Mouse (Mus musculus): Measurements from ENCODE around the gene Sort1.

The Sort1 gene

GRCm38 (mm10) chr3:108295379-108296219 lies 11.7 kb downstream of the Sort1 start:
- no peak for DNase-seq (ENCODE audit: low spot score in 2 of 2)

DNA sequence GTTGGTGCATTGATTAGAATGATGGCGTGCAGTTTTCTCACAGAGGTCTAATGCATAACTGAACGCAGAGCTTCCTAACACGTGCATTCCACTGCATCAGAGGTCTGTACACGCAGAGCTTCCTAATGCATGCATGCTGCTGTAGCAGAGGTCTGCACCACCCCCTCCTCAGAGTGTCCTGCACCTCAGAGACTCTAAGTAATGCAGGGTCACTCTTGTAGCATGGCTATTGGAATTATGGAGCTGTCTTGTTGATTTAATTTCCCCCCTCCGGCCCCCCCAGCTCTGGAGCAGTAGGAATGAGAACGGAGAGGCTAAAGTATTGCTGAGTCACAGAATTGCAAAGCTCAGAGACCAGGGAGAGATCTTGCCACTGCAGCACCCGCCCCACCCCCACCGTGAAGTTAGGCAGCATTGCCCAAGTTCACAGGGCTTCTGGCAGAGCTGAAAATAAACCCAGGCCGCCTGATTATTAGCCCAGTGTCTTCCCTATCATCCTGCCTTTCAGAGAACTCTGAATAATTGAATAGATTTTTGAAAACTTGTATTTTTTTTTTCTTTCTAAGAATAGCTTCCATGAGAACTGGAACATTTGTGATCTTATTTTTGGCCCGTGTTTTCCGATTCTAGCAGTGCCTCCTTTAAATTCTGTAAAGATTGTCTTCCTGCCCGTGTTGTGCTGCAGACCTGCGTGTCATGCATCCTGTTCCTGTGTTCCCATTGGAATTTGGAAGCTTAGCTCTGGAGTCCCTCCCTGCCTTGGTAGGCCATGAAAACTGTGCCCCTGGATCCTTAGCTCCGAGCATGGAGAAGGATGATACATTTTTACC lies 12.6 kb downstream of the Sort1 start:
- no peak for DNase-seq (ENCODE audit: low spot score in 2 of 2)

- no peak for DNase-seq (ENCODE audit: low spot score in 2 of 2)
These were observed 13.2 kb downstream of the Sort1 start for GRCm38 (mm10) chr3:108297050-108297419.

- DNase-seq (ENCODE audit: low spot score in 2 of 2), result no peak
These were observed 14.0 kb downstream of the Sort1 start for GRCm38 (mm10) chr3:108297603-108298553.

DNA sequence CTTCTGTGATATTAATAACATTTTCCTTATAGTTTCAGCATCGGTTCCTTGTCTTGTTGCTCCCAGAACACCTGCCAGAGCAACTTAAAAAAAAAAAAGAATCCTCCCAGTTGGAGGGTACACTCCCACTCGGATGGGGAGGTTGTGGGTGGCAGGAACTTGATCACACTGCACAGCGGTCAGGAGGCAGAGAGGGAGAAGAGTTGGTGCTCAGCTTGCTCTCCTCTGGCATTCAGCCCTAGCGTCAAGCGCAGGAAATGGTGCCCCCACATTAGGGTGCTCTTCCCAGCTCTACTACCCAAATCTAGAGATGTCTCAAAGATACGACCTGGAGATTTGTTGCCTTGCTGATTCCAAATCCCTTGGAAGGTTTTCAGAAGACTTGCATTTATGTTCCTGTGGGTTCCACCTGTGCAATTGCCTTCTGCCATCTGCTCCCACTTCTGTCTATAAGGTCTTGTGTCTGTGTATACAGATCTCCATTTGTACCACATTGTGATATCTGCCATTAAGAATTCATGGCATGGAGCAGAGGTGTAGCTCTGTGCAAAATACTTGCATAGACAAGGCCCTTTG lies 16.7 kb downstream of the Sort1 start:
- no peak for DNase-seq (ENCODE audit: low spot score in 2 of 2)

- no peak for DNase-seq (ENCODE audit: low spot score in 2 of 2)
These were observed 19.8 kb downstream of the Sort1 start for GRCm38 (mm10) chr3:108303683-108304082.

GRCm38 (mm10) chr3:108304747-108305146 lies 20.9 kb downstream of the Sort1 start:
- DNase-seq (ENCODE audit: low spot score in 2 of 2), result no peak

DNA sequence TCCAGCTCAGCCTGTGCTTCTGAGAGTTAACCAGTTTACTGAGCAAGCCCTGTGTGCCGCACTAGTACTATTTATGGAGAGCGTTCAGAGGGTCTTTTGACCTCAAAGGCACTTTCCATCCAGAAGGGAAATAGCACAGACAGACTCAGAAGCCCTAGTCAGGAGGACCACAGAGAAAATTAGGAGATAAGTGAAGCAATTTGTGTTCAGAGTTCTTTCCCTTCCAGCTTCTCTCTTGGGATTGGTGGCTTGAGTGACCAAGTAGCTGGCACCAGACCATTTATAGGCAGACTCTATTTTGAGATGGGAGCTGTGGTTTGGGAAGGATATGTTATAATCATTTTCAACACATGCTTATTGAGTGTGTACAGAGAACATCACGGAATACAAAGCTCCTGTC lies 22.5 kb downstream of the Sort1 start:
- no peak for DNase-seq (ENCODE audit: low spot score in 2 of 2)

- DNase-seq (ENCODE audit: low spot score in 2 of 2), result no peak
These were observed 23.6 kb downstream of the Sort1 start for GRCm38 (mm10) chr3:108307485-108307884.

DNA sequence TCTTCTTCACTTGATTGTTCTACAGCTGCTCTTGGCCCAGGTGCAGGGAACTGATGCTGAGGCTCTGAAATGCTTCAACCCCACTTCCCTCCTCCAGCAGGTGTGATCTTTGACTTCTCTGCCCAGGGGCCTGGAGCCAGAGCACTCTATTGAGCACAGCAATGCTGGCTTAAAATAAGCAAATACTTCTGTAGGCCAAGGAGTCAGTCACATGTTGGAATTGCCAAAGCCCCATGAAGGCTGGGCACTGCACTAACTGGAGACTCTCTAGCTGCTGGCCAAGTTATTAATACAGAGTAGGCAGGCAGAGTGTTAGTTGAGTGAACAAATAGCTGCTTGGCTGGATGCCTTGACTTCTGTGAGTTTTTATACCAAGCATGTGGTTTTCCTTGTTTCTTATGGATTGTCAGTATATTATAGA lies 27.0 kb downstream of the Sort1 start:
- DNase-seq (ENCODE audit: low spot score in 2 of 2), result no peak

DNA sequence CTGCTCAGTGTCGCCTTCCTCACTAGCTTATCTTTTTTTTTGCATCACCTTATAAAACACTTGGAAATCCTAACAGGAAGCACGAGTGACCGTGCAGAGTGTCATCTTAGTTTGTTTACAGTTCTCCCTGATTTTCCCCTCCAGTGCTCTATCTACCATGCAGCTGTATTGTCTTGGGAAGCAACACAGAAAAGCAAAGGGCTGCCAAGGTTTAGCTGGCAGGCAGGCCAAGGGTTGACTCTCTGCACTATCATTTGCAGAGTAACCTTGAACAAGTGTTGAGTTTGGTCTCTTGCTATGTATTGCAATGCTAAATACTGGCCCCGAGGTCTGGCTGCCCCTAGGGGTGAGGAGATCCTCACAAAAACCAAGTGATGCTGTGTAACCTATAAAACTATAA lies 27.8 kb downstream of the Sort1 start:
- DNase-seq (ENCODE audit: low spot score in 2 of 2), result no peak

DNA sequence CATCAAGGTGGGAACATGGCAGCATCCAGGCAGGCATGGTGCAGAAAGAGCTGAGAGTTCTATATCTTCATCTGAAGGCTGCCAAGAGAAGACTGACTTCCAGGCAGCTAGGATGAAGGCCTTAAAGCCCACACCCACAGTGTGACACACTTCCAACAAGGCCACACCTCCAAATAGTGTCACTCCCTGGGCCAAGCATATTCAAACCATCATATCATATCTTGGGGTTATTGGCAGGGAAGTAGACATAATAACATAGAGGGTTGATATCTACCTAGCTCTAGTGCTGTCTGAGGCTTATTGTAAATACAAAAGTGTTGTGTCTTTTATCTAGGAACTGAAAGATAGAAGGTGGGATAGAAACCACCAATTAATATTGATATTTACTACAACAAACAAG lies 28.5 kb downstream of the Sort1 start:
- no peak for DNase-seq (ENCODE audit: low spot score in 2 of 2)

- DNase-seq (ENCODE audit: low spot score in 2 of 2), result no peak
These were observed 29.3 kb downstream of the Sort1 start for GRCm38 (mm10) chr3:108313138-108313537.

- no peak for DNase-seq (ENCODE audit: low spot score in 2 of 2)
These were observed 30.3 kb downstream of the Sort1 start for GRCm38 (mm10) chr3:108314038-108314675.

DNA sequence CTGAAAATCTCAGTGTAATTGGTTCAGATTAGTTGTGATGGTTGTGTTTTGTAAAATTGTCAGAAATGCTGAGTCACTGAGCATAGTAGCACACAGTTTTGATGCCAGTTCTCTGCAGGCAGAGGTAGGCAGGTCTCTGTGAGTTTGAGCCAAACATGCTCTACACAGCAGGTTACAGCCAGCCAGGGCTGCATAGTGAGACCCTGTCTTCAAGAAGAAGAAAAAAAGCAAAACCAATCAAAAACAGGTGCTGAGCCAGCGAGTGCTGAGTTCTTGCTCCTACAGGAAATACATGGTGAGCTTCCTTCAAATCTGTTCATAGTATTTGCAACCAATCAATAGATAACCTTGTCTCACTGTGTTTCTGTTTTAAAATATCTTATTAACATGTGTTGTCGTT lies 34.6 kb downstream of the Sort1 start:
- DNase-seq (ENCODE audit: low spot score in 2 of 2), result no peak

DNA sequence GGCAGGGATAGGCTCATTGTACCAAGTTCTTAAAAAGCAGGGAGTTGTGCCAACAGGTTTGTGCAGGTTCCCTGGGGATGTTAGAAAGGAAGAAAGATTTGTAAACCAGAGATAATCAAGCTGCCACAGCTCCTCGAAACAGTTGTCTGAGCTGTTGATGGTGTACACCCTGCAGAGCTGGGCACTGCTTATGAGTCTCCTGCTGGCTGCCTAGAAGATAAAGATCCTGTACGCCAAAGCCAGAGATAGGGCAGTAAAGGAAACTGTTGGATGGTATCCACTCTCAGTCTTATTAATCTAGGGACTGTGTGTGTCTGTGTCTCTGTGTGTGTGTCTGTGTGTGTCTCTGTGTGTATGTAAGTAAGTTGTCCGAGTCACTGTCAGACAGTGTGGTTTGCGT lies 37.8 kb downstream of the Sort1 start:
- no peak for DNase-seq (ENCODE audit: low spot score in 2 of 2)

GRCm38 (mm10) chr3:108322136-108322535 lies 38.3 kb downstream of the Sort1 start:
- DNase-seq (ENCODE audit: low spot score in 2 of 2), result no peak

DNA sequence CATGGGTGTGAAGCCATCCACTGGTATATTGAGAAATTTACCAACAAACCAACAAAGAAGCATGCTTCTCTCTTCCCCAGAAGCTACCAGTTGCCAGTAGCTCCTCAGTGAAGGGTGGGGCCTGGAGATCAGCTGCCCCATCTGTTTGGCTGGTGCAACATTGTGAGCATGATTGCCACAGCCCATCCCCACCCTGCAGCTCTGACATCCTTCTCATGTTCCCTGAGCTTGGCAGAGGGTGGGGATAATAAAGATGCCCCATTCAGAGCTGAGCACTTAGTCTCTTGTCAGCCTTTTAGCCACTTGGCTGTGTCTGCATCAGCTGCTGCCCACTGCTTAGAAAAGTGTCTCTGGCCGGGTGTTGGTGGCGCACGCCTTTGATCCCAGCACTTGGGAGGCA lies 39.1 kb downstream of the Sort1 start:
- DNase-seq (ENCODE audit: low spot score in 2 of 2), result peak in 1 of 2 experiments; percentile 6

- no peak for DNase-seq (ENCODE audit: low spot score in 2 of 2)
These were observed 41.0 kb downstream of the Sort1 start for GRCm38 (mm10) chr3:108324837-108325236.

GRCm38 (mm10) chr3:108325521-108325920 lies 41.6 kb downstream of the Sort1 start:
- DNase-seq (ENCODE audit: low spot score in 2 of 2), result no peak

DNA sequence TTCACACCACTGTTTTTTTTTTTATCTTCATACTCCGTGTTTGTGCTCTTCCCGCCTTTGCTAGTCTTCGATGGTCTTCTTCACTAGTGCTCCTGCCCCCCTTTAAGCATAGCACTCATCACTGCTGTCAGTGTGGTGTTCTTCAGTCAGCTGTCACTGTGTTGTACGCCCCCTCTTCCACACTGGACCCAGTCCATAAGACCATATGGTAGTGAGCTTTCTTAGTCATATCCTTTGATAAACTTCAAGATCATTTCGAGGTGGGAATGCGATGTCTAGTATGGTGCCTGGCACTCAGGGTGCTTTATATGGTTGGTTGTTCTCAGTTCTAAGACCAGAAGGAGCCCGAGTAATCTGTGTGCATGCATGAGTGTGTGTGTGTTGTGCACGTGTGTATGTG lies 43.4 kb downstream of the Sort1 start:
- no peak for DNase-seq (ENCODE audit: low spot score in 2 of 2)

Measured in spleen, postnatal 14 days (tissue).